Mouse (Mus musculus) liver, embryonic 16.5 days (tissue): ENCODE data around the gene Atg7. TPM values are rescaled to one million over a fixed set of nuclear protein-coding genes. Genes with fewer than 3 reads are reported as not detected.
A peak's percentile ranks its signal among the peaks of the same experiment; 100 is the strongest.

ENCODE experiments used
- ATAC-seq: fragments of 200-750 bp; cut with Nextera tagmentation; 2 replicates; pipeline ENCODE4 v1.8.0; 2017; ENCODE audit warnings: low read depth, mild to moderate bottlenecking, moderate number of reproducible peaks, moderate library complexity
- H3K27ac ChIP-seq: fragments of 300-500 bp; sonication (generic); 2 replicates; pipeline ENCODE4 v1.5.1; 2014; ENCODE audit warnings: mild to moderate bottlenecking, low read length
- H3K27me3 ChIP-seq: fragments of 300-500 bp; sonication (generic); 2 replicates; pipeline ENCODE4 v1.6.1; 2014; ENCODE audit warnings: low read depth, low read length, mixed read lengths; ENCODE audit not compliant: control insufficient read depth, insufficient read depth
- H3K36me3 ChIP-seq: fragments of 300-500 bp; sonication (generic); 2 replicates; pipeline ENCODE4 v1.6.1; 2014; ENCODE audit warnings: mild to moderate bottlenecking; ENCODE audit not compliant: control insufficient read depth, insufficient read depth
- H3K4me1 ChIP-seq: fragments of 300-500 bp; sonication (generic); 2 replicates; pipeline ENCODE4 v1.6.1; 2014; ENCODE audit warnings: low read depth, low read length, mixed read lengths; ENCODE audit not compliant: control insufficient read depth
- H3K4me2 ChIP-seq: fragments of 300-500 bp; sonication (generic); 2 replicates; pipeline ENCODE4 v1.6.1; 2014; ENCODE audit warnings: low read depth, low read length, mixed read lengths
- H3K4me3 ChIP-seq: fragments of 300-500 bp; sonication (generic); 2 replicates; pipeline ENCODE4 v1.5.1; 2014; ENCODE audit warnings: low read depth, mild to moderate bottlenecking, low read length
- H3K9ac ChIP-seq: fragments of 300-500 bp; sonication (generic); 2 replicates; pipeline ENCODE4 v1.6.1; 2014; ENCODE audit warnings: low read depth, low read length
- H3K9me3 ChIP-seq: fragments of 300-500 bp; sonication (generic); replicated peaks from 2 replicates; pipeline ENCODE4 v1.6.1; 2016; ENCODE audit warnings: low read length; ENCODE audit not compliant: control insufficient read depth
- WGBS: fragments of 180-500 bp; shearing (Covaris S2); extraction: QIAGEN DNeasy Blood & Tissue Kit; methylation state at CpG from one replicate; pipeline ENCODE4 v1.1.7; 2014; ENCODE audit not compliant: insufficient replicate concordance; 5-methylcytosine and 5-hydroxymethylcytosine counted together
- polyA plus RNA-seq: library from polyadenylated mRNA; unstranded; fragments of >200 nt; fragmentation: Nextera tagmentation; extraction: Ambion mirVana; gene quantifications from 2 replicates; pipeline ENCODE4 v1.2.1, GENCODE M21; 2015

Atg7 gene
- polyA plus RNA-seq, 1 experiment from 2014 or later: 13.2 TPM

- WGBS: 7% methylated on average over 19 of the region's 19 CpGs
- ATAC-seq: peak; percentile 26
- Histone ChIP-seq H3K9me3 (no peaks in the 10 kb centered on the region), H3K4me2 (peak overlapping the region; percentile 87), H3K9ac (peak overlapping the region; percentile 71), H3K27ac (peak overlapping the region; percentile 88), H3K27me3 (no peaks in the 10 kb centered on the region), H3K4me3 (peak overlapping the region; percentile 64), H3K36me3 (no peaks in the 10 kb centered on the region), H3K4me1 (peaks cover 60% of the 10 kb centered on the region)
Observed at GRCm38 (mm10) chr6:114874138-114874928, 231.4 kb downstream of the Atg7 start.

GRCm38 (mm10) chr6:114875018-114875558, 232.2 kb downstream of the Atg7 start:
- under 1% methylated on average over 18 of the region's 18 CpGs for WGBS
- Histone ChIP-seq H3K36me3 (no peaks in the 10 kb centered on the region), H3K9ac (peak overlapping the region; percentile 71), H3K9me3 (no peaks in the 10 kb centered on the region), H3K4me1 (peaks cover 65% of the 10 kb centered on the region), H3K27ac (peak overlapping the region; percentile 88), H3K4me2 (peak overlapping the region; percentile 87), H3K27me3 (no peaks in the 10 kb centered on the region), H3K4me3 (peak overlapping the region; percentile 64)
- peak; percentile 84 for ATAC-seq

- no peak overlapping the region for H3K9ac ChIP-seq
Observed at GRCm38 (mm10) chr6:114876033-114876432, 233.1 kb downstream of the Atg7 start.

GRCm38 (mm10) chr6:114876546-114876945, 233.6 kb downstream of the Atg7 start:
- H3K36me3 ChIP-seq: no peaks in the 10 kb centered on the region
- ATAC-seq: no peak
- H3K4me3 ChIP-seq: no peak overlapping the region
- no peaks in the 10 kb centered on the region for H3K9me3 ChIP-seq
- H3K4me2 ChIP-seq: no peak overlapping the region
- peaks cover 78% of the 10 kb centered on the region for H3K4me1 ChIP-seq
- H3K9ac ChIP-seq: no peak overlapping the region
- 64% methylated on average over 6 of the region's 6 CpGs for WGBS
- H3K27me3 ChIP-seq: no peaks in the 10 kb centered on the region
- peak overlapping the region; percentile 13 for H3K27ac ChIP-seq

More at GRCm38 (mm10) chr6:114876033-114876432, 233.1 kb downstream of the Atg7 start:
- H3K4me3 ChIP-seq: no peak overlapping the region
- no peaks in the 10 kb centered on the region for H3K36me3 ChIP-seq
- H3K4me1 ChIP-seq: peaks cover 74% of the 10 kb centered on the region
- WGBS: 48% methylated on average over 4 of the region's 4 CpGs
- H3K4me2 ChIP-seq: no peak overlapping the region
- no peak for ATAC-seq
- no peaks in the 10 kb centered on the region for H3K9me3 ChIP-seq
- no peaks in the 10 kb centered on the region for H3K27me3 ChIP-seq
- H3K27ac ChIP-seq: peak overlapping the region; percentile 88

GRCm38 (mm10) chr6:114878841-114879520, 236.1 kb downstream of the Atg7 start:
- 73% methylated on average over 19 of the region's 19 CpGs for WGBS
- Histone ChIP-seq H3K9me3 (no peaks in the 10 kb centered on the region), H3K27me3 (no peaks in the 10 kb centered on the region), H3K4me2 (no peak overlapping the region), H3K36me3 (no peaks in the 10 kb centered on the region), H3K4me1 (peaks cover 83% of the 10 kb centered on the region), H3K9ac (no peak overlapping the region), H3K27ac (no peak overlapping the region), H3K4me3 (no peak overlapping the region)
- no peak for ATAC-seq

- H3K27me3 ChIP-seq: no peaks in the 10 kb centered on the region
- no peaks in the 10 kb centered on the region for H3K36me3 ChIP-seq
- no peak overlapping the region for H3K4me3 ChIP-seq
- no peak for ATAC-seq
- WGBS: 29% methylated on average over 4 of the region's 4 CpGs
- H3K9me3 ChIP-seq: no peaks in the 10 kb centered on the region
- no peak overlapping the region for H3K4me2 ChIP-seq
- H3K9ac ChIP-seq: no peak overlapping the region
- no peak overlapping the region for H3K27ac ChIP-seq
- peaks cover 66% of the 10 kb centered on the region for H3K4me1 ChIP-seq
Observed at GRCm38 (mm10) chr6:114880798-114881197, 237.9 kb downstream of the Atg7 start.

- Histone ChIP-seq H3K9ac (no peak overlapping the region), H3K36me3 (no peaks in the 10 kb centered on the region), H3K4me2 (no peak overlapping the region), H3K27ac (no peak overlapping the region), H3K27me3 (no peaks in the 10 kb centered on the region), H3K4me1 (peaks cover 66% of the 10 kb centered on the region), H3K4me3 (no peak overlapping the region), H3K9me3 (no peaks in the 10 kb centered on the region)
- 72% methylated on average over 5 of the region's 5 CpGs for WGBS
- ATAC-seq: no peak
Observed at GRCm38 (mm10) chr6:114882212-114882611, 239.3 kb downstream of the Atg7 start.

GRCm38 (mm10) chr6:114882675-114883074, 239.8 kb downstream of the Atg7 start:
- 45% methylated on average over 7 of the region's 7 CpGs for WGBS
- H3K27me3 ChIP-seq: no peaks in the 10 kb centered on the region
- H3K27ac ChIP-seq: no peak overlapping the region
- H3K9ac ChIP-seq: no peak overlapping the region
- peaks cover 64% of the 10 kb centered on the region for H3K4me1 ChIP-seq
- no peaks in the 10 kb centered on the region for H3K36me3 ChIP-seq
- no peaks in the 10 kb centered on the region for H3K9me3 ChIP-seq
- ATAC-seq: no peak
- no peak overlapping the region for H3K4me3 ChIP-seq
- no peak overlapping the region for H3K4me2 ChIP-seq
